Mouse (Mus musculus): Measurements from ENCODE around the gene Raver1. TPM values are rescaled to one million over a fixed set of nuclear protein-coding genes. Genes with fewer than 3 reads are reported as not detected.
A peak's percentile ranks its signal among the peaks of the same experiment; 100 is the strongest.

The Raver1 gene
- polyA plus RNA-seq, 1 experiment = 26.1 TPM

GRCm38 (mm10) chr9:21090537-21090936 is 1.3 kb downstream of the Raver1 start:
- H3K4me3 ChIP-seq (ENCODE audit: insufficient read depth, low read length) = peak overlapping the region; percentile 90
- TF ChIP-seq CTCF (IDR thresholded peaks at IDR 0.05; ENCODE audit: extremely low read depth, insufficient read depth, low read length) (no peak), POLR2A (IDR thresholded peaks at IDR 0.05; ENCODE audit: extremely low read depth, insufficient read depth, low read length) (no peak)
- H3K27ac ChIP-seq (ENCODE audit: insufficient read depth, low read length) = no peak overlapping the region
- H3K4me1 ChIP-seq (ENCODE audit: control insufficient read depth, insufficient read depth, low read length) = peaks cover 5% of the 10 kb centered on the region; the same call in 1 of the 2 replicates

- TF ChIP-seq CTCF (IDR thresholded peaks at IDR 0.05; ENCODE audit: extremely low read depth, insufficient read depth, low read length) (no peak), POLR2A (IDR thresholded peaks at IDR 0.05; ENCODE audit: extremely low read depth, insufficient read depth, low read length) (no peak)
- Histone ChIP-seq H3K4me1 (ENCODE audit: control insufficient read depth, insufficient read depth, low read length) (no peaks in the 10 kb centered on the region; the same call in 1 of the 2 replicates), H3K4me3 (ENCODE audit: insufficient read depth, low read length) (no peak overlapping the region), H3K27ac (ENCODE audit: insufficient read depth, low read length) (no peak overlapping the region)
These were observed 8.5 kb downstream of the Raver1 start for GRCm38 (mm10) chr9:21083324-21083723.

DNA sequence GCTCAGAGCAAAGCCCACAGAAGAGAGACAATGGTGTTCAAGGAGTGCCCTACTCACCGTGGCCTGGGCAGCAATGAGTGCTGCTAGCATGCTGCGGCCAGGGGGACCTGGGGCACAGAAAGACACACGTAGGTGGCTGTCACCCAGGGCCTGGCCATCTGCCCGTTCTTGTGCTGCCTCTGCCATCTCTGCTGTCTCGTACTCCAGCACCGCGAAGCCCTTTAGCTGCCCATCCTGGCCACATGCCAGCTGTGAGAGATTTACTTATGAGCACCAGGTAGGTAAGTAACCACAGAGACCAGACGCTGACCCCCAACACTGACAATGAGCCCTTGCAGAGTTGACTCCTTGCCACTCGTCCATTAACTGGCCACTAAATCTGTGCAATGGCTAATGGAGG is 10.7 kb downstream of the Raver1 start:
- Histone ChIP-seq H3K4me3 (ENCODE audit: insufficient read depth, low read length) (no peak overlapping the region), H3K27ac (ENCODE audit: insufficient read depth, low read length) (no peak overlapping the region), H3K4me1 (ENCODE audit: control insufficient read depth, insufficient read depth, low read length) (no peaks in the 10 kb centered on the region; the same call in 1 of the 2 replicates)
- TF ChIP-seq POLR2A (IDR thresholded peaks at IDR 0.05; ENCODE audit: extremely low read depth, insufficient read depth, low read length) = no peak
- TF ChIP-seq CTCF (IDR thresholded peaks at IDR 0.05; ENCODE audit: extremely low read depth, insufficient read depth, low read length) = no peak

GRCm38 (mm10) chr9:21075625-21076024 is 16.2 kb downstream of the Raver1 start:
- TF ChIP-seq CTCF (IDR thresholded peaks at IDR 0.05; ENCODE audit: extremely low read depth, insufficient read depth, low read length) = no peak
- no peak for TF ChIP-seq POLR2A (IDR thresholded peaks at IDR 0.05; ENCODE audit: extremely low read depth, insufficient read depth, low read length)
- Histone ChIP-seq H3K4me1 (ENCODE audit: control insufficient read depth, insufficient read depth, low read length) (peaks cover 7% of the 10 kb centered on the region), H3K27ac (ENCODE audit: insufficient read depth, low read length) (no peak overlapping the region), H3K4me3 (ENCODE audit: insufficient read depth, low read length) (no peak overlapping the region)

- no peak overlapping the region for H3K27ac ChIP-seq (ENCODE audit: insufficient read depth, low read length)
These were observed 17.6 kb downstream of the Raver1 start for GRCm38 (mm10) chr9:21074173-21074572.

DNA sequence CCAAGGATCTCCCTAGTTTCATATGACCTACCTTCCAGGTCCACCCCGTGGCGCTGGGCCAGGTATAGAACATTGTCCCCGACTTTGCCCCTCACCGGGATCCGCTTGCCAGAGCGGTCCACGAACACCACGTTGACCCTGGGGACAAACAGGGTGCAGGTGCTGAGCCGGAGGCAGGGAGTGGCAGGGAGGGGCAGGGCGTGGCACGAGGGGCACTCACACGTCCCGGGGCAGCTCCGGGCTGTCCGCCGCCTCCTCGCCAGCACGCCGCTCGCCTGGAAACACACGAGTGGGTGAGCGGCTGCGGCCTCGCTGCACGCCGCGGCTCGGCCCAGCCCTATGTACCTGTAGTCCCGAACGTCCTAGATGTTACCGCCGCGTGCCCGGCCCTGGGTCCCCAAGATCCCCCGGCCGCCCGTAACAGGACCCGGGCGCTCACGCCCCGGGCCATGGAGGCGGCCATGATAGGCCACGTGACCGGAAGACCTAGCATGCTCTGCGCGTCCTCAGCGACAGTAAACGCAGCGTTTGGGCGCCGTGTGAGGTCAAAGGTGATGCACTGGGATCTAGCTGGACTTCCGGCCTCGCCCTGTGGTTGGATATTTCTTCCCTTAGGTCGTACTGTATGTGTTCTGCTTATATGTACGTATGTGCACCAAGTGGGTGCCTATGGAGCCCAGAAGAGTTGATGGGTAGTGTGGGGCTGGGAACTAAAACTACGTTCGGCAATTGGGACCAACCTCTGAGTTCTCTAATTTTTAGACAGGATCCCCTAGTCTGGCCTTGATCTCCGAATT is 18.6 kb downstream of the Raver1 start, which contains the start of the genes Gm49373 and Fdx1l:
TSS of gene Gm49373 (minus strand) at position 53 of the 797 bp plus-strand sequence.
TSS of gene Fdx1l (minus strand) at position 571 of the 797 bp plus-strand sequence.
- TF ChIP-seq POLR2A (IDR thresholded peaks at IDR 0.05; ENCODE audit: extremely low read depth, insufficient read depth, low read length) = peak; percentile 83
- TF ChIP-seq CTCF (IDR thresholded peaks at IDR 0.05; ENCODE audit: extremely low read depth, insufficient read depth, low read length) = no peak
- H3K27ac ChIP-seq (ENCODE audit: insufficient read depth, low read length) = peak within 1 kb of the TSS; percentile 31
- peaks cover 7% of the 10 kb centered on the region for H3K4me1 ChIP-seq (ENCODE audit: control insufficient read depth, insufficient read depth, low read length)
- peak within 1 kb of the TSS; percentile 70 for H3K4me3 ChIP-seq (ENCODE audit: insufficient read depth, low read length)

More at GRCm38 (mm10) chr9:21074173-21074572, 17.6 kb downstream of the Raver1 start:
- Histone ChIP-seq H3K4me3 (ENCODE audit: insufficient read depth, low read length) (no peak overlapping the region), H3K4me1 (ENCODE audit: control insufficient read depth, insufficient read depth, low read length) (peaks cover 7% of the 10 kb centered on the region)
- TF ChIP-seq CTCF (IDR thresholded peaks at IDR 0.05; ENCODE audit: extremely low read depth, insufficient read depth, low read length) = no peak
- TF ChIP-seq POLR2A (IDR thresholded peaks at IDR 0.05; ENCODE audit: extremely low read depth, insufficient read depth, low read length) = no peak

- Histone ChIP-seq H3K4me1 (ENCODE audit: control insufficient read depth, insufficient read depth, low read length) (peaks cover 7% of the 10 kb centered on the region), H3K27ac (ENCODE audit: insufficient read depth, low read length) (peak overlapping the region; percentile 16; the same call in 1 of the 2 replicates), H3K4me3 (ENCODE audit: insufficient read depth, low read length) (peak overlapping the region; percentile 70)
- no peak for TF ChIP-seq CTCF (IDR thresholded peaks at IDR 0.05; ENCODE audit: extremely low read depth, insufficient read depth, low read length)
- no peak for TF ChIP-seq POLR2A (IDR thresholded peaks at IDR 0.05; ENCODE audit: extremely low read depth, insufficient read depth, low read length)
These were observed 19.2 kb downstream of the Raver1 start for GRCm38 (mm10) chr9:21072641-21073040.

- TF ChIP-seq CTCF (IDR thresholded peaks at IDR 0.05; ENCODE audit: extremely low read depth, insufficient read depth, low read length) (no peak), POLR2A (IDR thresholded peaks at IDR 0.05; ENCODE audit: extremely low read depth, insufficient read depth, low read length) (no peak)
These were observed 24.7 kb downstream of the Raver1 start, which contains the start of gene Zglp1 for GRCm38 (mm10) chr9:21067006-21067684. TSS of gene Zglp1 (minus strand) at chr9:21067093.

DNA sequence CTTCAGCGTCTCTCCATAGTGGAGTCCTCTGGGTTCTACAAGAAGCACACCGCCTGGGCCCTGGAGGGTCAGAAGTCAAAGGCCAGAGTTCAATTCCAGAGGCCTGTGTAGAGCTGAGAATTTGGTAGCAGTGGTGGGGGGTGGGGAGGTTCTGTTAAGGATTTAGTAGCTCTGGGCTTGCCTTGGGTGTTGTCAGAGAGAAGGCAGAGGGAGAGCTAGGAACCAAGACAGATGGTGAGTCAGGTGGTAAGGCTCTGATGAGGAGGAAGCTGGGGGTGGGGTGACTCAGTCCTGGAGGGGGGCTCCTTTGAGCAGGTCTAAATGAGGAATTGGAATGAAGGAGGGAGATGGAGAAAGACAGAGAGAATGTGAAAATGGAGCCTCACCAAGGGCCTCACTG is 28.9 kb downstream of the Raver1 start:
- H3K27ac ChIP-seq (ENCODE audit: insufficient read depth, low read length) = peak overlapping the region; percentile 51
- TF ChIP-seq POLR2A (IDR thresholded peaks at IDR 0.05; ENCODE audit: extremely low read depth, insufficient read depth, low read length) (no peak), CTCF (IDR thresholded peaks at IDR 0.05; ENCODE audit: extremely low read depth, insufficient read depth, low read length) (no peak)

More at GRCm38 (mm10) chr9:21067006-21067684, 24.7 kb downstream of the Raver1 start, which contains the start of gene Zglp1:
- H3K27ac ChIP-seq (ENCODE audit: insufficient read depth, low read length) = no peak within 1 kb of the TSS
- no peak within 1 kb of the TSS for H3K4me3 ChIP-seq (ENCODE audit: insufficient read depth, low read length)
- H3K4me1 ChIP-seq (ENCODE audit: control insufficient read depth, insufficient read depth, low read length) = peaks cover 7% of the 10 kb centered on the region

More for the DNA sequence above, 28.9 kb downstream of the Raver1 start:
- Histone ChIP-seq H3K4me3 (ENCODE audit: insufficient read depth, low read length) (no peak overlapping the region), H3K4me1 (ENCODE audit: control insufficient read depth, insufficient read depth, low read length) (no peaks in the 10 kb centered on the region; the same call in 1 of the 2 replicates)

Measured in cortical plate, adult 2 months (tissue).